Mouse (Mus musculus) adrenal gland, postnatal 4 days (tissue): ENCODE results near the gene Nifk. TPM values are rescaled to one million over a fixed set of nuclear protein-coding genes. Genes with fewer than 3 reads are reported as not detected.

ENCODE experiments used
- DNase-seq, 2 experiments: peaks; one replicate each; pipeline ENCODE4 v3.0.0; 2021 to 2022; ENCODE audit warnings: low spot score in 2 of 2, mixed read lengths in 2 of 2
- long read RNA-seq, 2 experiments: library from polyadenylated mRNA; stranded (forward); transcript quantifications; one replicate each; pipeline ENCODE4 v2.0.0; 2021
- total RNA-seq, 2 experiments: library from RNA; stranded (reverse); gene quantifications; 2 replicates each; pipeline ENCODE4 v1.2.3; 2021

Nifk gene
- total RNA-seq = 10 to 100 TPM; 45.7 to 45.9 TPM
- long read RNA-seq, experiment 1, transcript Nifk-201 (7 exons, 1,889 nt) = major isoform, 40 of 50 reads
- long read RNA-seq, experiment 1, partial matches to known transcripts = 6 of 50 reads
- long read RNA-seq, experiment 1, other reads (novel, unspliced or antisense) = 4 of 50 reads
- long read RNA-seq, experiment 2, transcript Nifk-201 (7 exons, 1,889 nt) = major isoform, 66 of 71 reads
- long read RNA-seq, experiment 2, partial matches to known transcripts = 5 of 71 reads
- long read RNA-seq, experiment 2, other reads (novel, unspliced or antisense) = 0 of 71 reads

GRCm38 (mm10) chr1:118321661-118322201, at the start of gene Nifk:
Nifk (plus strand) TSS chr1:118321839.
- DNase-seq = peak; percentile 77

DNA sequence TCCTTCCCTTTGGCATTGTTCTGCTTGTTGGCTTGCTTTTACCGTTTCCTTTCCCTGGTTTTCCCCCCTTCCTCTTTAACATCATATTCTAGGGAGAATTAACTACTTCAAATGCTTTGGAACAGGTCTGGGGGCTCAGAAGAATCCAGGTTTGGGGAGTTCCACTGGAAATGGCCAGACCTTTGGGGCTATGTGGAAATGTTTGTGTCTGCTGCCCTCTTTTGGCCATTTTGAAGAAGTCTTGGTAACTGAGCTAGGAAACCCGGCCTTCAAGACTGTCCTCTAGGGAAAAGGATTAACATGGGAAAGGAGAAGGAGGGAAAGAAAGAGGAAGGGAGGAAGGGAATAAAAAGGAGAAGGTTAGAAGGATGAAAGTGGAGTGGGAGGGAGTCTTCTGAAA, 46.5 kb upstream of the Nifk start:
- no peak for DNase-seq

DNA sequence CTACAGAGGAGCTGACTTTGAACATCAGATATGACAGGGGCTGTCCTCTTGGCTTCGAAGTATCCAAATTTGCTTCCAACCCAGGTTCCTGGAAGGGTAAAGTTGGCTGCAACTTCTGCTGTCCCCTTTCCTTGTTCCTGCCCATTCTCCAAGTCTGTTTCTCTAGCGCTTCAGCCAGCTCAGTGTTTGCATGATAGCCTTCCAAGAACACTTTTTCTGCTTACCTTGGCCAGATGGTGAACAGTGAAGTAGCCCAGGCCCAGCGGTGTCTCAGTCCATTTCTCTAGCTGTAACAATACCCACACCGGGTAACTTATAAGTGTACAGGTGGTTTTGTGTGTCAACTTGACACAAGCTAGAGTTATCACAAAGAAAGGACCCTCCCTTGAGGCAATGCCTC, 29.3 kb upstream of the Nifk start:
- DNase-seq = no peak

- no peak for DNase-seq
Observed at GRCm38 (mm10) chr1:118294192-118294591, 27.4 kb upstream of the Nifk start.

DNA sequence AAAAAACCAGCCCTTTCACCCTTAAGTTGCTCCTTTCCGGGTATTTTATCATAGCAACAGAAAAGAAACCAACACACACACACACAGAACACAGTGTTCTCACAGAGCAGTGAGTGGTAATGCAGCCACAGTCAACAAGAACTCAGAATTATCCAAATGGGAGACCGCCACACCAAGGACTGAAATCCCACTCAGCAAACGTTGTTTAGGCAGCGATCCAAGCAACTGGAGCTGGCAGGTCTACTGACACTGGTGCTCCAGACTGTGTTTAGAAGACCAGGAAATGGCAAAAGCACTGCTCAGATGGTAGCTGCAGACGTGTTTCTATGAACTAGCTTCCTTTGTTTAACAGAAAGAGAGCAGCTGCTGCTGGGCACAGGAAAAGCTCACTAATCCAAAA, 26.8 kb upstream of the Nifk start:
- DNase-seq = no peak

DNA sequence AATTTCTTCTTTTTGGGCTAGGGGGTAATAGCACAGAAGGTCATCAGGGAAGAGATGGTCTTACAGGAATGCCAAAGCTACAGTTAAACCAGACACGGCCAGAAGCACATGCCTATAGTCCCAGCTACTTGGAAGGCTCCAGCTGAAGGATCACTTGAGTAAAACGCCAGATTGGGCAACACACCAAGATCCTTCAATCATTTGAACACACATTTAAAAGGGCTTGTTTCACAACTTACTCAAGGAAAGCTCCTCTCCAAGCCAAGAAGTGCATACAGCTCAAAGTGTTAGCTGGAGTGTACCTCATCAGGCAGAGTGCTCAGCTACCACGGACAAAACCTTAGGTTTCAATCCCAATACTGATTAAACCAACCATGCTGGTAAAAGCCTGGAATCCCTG, 25.0 kb upstream of the Nifk start:
- no peak for DNase-seq

DNA sequence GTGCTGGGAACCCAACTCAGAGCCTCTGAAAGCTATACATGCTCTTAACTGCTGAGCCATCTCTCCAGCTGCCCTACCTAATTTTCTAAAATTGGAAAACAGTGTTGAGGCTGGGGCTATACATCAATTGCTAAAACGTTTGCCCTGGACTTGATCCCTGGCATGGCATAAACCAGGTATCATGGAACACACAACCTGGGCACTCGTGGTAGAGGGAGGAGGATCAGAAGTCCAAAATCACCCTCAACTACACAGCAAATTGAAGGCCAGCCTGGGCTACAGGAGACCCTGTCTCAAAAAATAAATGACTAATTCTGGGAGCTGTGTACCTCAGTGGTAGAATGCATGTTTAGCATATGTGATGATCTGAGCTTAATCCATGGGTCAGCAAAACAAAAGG, 23.9 kb upstream of the Nifk start:
- DNase-seq = no peak

GRCm38 (mm10) chr1:118310780-118311621, 10.6 kb upstream of the Nifk start:
- peak; percentile 71 to 77 for DNase-seq

GRCm38 (mm10) chr1:118311622-118312326, 9.9 kb upstream of the Nifk start, which contains the start of gene Tsn:
Tsn (minus strand) TSS chr1:118311739.
- no peak for DNase-seq

- DNase-seq = peak in 1 of 2 experiments; percentile 24
Observed at GRCm38 (mm10) chr1:118320696-118321095, 943 bp upstream of the Nifk start.

- DNase-seq = no peak
Observed at GRCm38 (mm10) chr1:118334749-118335713, 13.4 kb downstream of the Nifk start.

GRCm38 (mm10) chr1:118335847-118336246, 14.2 kb downstream of the Nifk start:
- no peak for DNase-seq

DNA sequence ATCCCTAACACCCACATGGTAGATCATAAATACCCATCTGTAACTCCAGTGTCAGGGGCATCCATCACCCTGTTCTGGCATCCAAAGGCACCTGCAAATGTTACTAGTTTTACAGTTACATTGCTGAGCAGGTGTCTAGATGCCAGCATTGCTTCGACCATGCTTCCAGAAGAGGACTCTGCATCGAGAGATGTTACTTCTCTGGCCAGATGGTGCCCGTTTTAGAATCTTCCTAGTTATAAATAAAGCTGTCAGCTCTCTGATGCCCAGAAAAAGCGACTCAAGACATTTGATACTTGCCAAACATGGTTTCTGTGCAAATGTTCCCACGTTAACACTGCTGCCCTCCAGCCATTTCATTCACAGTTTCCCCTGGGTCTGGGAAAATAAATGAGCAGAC, 16.3 kb downstream of the Nifk start:
- DNase-seq = no peak

DNA sequence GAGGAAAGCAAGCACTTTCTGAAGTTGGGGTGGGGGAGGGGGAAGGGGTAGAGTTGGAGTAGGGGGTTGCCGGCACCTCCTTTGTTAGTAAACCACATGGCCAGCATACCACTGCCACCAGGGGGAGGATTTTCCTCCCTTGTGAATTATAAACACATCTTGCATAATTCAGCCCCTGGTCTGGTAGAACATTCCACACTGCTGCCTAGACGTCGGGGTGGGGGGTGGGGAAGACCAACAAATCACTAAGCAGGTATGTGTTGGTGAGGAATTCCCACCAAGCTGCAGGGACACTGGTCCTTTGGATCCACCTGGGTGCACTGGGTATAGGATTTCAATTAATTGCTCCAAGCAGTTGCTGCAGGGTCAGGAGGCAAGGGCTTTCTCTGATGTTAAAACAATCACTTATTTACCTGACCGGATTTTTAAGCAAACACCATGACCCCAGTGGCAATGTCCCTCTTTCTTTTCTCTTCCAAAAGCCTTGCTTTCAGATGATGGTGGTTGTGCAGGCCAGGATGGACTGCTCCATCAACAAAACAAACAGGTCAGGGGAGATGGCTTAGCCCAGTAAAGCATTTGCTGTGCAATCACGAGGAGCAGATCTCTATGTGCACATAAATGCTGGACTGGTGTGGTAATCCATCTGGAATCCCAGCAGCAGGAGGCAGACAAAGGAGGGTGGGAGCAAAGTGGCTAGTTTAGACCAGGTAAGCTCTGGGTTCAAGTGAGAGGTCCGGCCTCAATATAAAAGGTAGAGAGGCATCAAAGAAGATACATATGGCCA, 22.2 kb downstream of the Nifk start:
- DNase-seq = no peak

DNA sequence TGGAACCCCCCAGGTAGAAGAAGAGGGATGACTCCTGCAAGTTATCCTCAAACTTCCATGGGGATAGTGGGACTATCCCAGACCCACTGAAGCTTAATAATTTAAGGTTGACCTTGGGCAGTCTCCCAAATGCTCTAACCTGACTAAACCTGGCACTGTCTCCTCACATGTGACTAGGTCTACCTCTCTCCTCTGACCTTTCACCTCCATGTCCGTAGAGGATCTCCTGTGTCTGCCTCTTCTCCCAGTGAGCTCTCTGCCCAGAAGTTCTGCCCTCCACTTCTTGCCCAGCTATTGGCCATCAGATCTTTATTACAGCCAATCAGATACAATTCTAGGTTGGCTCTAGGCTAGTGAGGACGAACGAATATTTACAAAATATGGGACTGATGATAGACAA, 28.3 kb downstream of the Nifk start:
- no peak for DNase-seq

- no peak for DNase-seq
Observed at GRCm38 (mm10) chr1:118359071-118359761, 37.6 kb downstream of the Nifk start.

- DNase-seq = no peak
Observed at GRCm38 (mm10) chr1:118367970-118368369, 46.3 kb downstream of the Nifk start.

GRCm38 (mm10) chr1:118368721-118369461, 47.3 kb downstream of the Nifk start:
- DNase-seq = no peak
